Mouse (Mus musculus): ENCODE data around the gene Ophn1.
A peak's percentile ranks its signal among the peaks of the same experiment; 100 is the strongest.

Ophn1 gene

DNA sequence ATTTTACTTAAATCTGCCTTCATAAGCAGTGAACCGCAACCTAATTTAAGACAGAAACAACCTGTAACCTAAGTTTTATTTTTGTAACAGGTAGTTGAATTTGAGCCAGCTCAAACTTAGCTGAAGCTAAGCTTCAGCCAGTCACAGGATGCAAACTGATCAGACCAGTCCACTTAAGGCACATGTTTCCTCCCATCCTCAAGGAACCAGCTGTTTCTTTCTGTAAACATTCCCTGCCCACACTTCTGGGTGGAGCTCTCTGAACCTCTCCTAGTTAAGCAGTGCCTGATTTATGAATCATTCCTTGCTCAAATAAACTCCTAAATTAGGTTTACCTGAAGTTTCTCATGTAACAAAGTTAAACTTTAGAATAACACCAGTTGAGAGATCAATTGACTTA lies 54.8 kb downstream of the Ophn1 start:
- DNase-seq (ENCODE audit: low read depth, low spot score): no peak

DNA sequence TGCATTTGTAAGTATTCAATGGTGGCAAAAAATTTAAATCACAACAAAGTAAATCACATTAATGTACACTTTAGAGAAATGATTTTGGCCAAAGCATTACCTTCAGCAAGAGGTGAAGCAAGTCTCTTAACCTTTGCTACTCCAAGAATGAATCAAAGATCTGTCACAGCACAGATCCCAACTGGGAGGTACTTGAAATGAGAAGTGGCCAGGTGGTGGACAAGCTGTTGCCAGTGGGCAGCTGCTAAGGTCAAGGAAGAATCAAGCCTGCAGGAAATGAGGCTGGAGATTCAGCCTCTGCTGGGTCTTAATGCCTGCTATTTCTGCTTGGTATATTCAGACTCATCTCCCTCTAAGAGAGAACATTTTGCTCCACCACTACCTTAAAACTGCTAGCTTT lies 87.0 kb downstream of the Ophn1 start:
- DNase-seq (ENCODE audit: low read depth, low spot score): no peak

DNA sequence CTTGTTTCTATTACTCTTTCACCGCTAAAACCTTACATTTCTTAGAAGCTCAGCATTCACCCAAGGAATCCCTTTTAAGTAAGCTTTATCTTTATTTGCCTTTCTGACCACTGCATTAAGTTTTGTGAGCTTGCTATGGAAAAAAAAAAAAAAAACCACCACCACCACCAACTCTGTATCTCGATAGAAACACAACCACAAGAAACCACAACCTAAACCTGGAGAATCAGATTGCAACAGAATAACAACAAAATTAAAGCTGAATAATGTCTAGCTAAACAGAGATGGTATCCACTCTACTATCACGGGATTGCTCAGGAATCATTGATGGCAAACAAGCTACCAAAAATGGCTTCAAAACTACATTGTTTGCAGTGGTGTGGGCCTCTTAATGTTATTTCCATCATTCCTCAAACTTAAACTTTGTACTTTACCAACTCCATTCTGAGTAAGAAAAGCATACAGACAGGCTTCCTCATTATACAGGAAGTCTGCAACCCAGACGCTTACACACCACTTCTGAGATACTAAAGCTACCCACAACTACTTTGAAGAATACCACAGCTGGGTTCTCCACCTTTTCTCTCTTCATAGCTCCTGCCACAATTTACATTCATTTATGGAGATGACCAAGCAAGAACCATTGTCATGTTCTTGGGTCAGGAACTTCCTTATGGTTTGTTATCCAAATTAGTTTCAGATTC lies 116.4 kb downstream of the Ophn1 start:
- peak; percentile 2 for DNase-seq (ENCODE audit: low read depth, low spot score)

DNA sequence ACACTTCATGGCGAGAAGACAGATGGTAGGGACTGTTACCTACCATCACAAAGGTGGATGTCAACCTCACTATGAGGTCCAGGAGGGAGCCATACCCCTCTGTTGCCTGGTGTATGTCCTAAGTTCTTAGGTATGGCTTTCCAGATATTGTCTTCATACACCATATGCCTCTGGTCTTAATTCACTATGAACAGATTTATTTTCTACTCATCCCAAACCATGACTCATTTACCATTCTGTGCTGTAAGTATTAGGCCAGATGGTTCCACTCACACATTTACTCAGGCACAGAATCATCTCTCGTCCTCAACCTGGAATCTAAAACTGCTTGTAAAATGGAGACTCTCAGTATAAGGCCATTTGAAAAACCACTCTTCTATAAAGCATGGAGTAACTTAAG lies 135.7 kb downstream of the Ophn1 start:
- no peak for DNase-seq (ENCODE audit: low read depth, low spot score)

DNA sequence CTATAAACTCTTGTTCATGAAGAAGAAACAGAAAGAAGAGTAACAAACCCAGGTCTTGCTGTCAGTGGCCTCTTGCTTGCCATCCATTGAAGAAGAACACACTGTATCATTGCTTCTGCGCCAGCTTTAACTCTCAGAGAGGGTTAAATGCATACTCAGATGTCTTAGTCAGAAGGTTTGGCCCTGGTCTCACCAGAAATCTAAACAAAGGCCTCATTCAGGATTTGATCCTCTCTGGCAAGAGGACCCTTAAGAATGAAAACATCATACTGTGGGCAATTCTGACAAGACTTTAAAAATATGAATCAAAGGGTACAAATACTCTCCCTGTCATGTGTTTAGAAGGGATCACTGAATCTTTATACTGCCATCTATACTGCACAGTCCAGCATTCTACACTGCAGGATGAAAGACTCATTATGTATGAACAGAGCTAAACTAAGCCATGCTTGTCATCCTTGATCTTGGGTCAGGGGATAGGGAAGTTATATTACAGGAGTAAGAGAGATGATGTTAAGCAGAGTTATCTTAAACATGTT lies 139.5 kb downstream of the Ophn1 start:
- no peak for DNase-seq (ENCODE audit: low read depth, low spot score)

DNA sequence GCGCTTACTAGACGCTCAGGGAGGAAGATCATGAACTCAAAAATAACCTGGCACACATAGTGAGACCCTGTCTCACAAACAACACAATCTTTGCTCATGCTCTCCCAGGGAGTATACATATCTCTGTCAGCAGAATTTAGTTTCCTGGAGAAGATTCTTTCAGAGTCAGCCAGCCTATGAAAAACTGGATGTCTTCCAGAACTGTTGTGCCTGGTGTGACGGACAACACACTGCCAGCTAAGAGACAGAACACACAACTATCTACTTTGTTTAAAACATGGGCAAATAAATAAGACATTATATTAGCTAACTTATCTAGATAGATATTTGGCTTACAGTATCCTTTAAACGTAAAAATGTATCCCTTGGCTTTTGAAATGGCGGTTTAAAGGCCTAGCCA lies 154.1 kb downstream of the Ophn1 start:
- no peak for DNase-seq (ENCODE audit: low read depth, low spot score)

DNA sequence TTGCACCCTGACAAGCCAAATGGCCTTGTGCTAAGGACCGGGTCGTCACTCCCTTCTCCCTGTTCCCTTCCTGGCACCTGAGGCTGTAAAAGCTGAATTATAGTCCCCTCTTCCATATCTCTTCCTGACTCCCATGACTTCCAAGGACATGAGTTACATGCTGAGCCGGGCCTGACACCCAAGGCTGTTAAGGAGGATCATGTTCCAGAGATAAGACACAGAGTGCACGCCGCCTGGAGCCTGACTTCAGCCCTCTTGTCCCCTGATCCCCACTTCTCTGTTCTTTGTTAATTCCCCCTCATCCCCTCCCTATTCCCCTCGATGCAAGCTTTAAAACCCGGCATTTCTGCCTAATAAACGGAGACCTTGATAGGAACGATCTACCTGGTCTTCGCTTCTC lies 167.8 kb downstream of the Ophn1 start:
- no peak for DNase-seq (ENCODE audit: low read depth, low spot score)

DNA sequence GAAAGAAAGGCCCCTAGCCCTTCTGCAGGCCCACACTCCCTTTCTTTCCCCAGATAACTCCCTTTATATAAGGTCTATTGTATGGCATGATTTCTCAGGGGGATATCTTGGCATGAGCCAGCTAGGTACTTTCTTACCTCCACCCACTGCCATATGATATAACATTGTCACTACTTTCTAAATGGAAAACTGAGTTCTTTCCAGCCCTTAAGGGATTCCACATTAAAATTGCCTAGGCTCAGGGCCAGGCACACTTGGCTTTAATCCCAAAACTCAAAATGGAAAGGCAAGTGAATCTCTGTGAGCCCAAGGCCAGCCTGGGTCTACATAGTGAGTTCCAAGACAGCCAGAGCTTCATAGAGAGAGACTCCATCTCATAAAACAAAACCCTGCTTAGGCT lies 183.1 kb downstream of the Ophn1 start:
- no peak for DNase-seq (ENCODE audit: low read depth, low spot score)

DNA sequence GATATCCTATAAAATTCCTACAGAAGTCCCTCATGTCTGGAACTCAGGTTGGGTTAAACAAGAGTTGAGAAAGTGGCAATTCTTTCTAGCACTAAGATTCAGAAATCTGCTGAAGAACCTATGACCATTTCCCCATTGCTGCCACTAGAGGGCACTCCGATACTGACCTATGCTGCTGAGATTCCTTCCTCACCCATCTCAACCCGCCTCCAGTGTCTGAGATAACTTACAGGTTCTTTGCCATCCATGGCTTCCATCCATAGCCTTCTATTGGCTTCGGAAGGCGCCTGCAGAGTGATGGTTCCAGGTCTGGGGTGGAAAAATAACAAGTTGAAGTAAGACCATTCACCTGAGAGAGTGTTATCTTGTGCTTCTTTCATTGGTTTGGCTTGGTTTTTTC lies 189.2 kb downstream of the Ophn1 start:
- DNase-seq (ENCODE audit: low read depth, low spot score): peak; percentile 29

DNA sequence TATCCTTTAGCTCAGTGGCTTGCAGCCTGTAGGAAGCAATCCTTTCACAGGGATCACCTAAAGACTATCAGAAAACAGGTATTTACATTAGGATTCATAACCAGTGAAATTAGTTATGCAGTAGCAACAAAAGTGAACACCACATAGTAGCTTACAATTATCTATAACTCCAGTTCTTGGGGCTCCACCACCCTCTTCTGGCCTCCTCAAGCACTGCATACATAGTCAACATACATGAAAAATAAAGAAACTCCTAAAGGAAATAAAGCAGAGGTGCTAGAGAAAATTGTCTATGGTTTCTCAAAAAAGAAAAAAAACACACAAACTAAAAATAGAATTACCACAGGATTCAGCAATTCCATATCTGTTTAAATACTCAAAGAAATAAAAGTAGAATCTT lies 208.2 kb downstream of the Ophn1 start:
- no peak for DNase-seq (ENCODE audit: low read depth, low spot score)

DNA sequence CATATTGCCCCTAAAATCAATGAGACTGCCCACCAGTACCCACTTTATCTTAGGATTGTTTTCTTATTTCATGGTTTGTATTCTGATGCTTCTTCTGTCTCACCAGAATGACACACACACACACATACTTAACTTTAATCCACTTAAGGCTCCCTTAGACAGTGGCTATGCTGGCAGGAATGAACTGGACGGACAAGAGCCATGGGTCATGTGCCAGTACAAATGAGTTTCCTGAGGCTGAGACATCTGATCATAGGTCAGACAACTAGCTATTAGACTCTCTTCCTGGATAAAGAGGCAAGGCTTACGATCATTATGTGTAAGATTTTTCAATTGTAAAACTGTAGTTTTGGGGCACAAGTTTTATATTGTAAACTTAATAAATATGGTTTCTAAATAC lies 209.5 kb downstream of the Ophn1 start:
- no peak for DNase-seq (ENCODE audit: low read depth, low spot score)

DNA sequence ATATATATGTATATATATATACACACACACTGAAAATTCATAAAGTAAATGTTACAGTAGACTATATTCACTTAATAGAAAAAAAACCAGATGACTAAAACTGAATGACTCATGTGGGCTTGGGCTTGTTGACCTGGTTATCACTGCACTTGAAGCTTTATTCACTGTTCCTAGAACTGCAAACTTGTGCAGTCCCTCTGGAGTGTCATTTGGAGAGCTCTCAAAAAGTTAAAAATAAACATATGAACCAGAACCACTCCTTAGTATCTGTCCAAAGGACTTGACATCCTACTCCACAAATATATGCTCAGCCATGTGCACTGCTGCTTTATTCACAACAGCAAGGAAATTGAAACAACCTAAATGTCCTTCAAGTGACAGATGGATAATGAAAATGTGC lies 219.8 kb downstream of the Ophn1 start:
- no peak for DNase-seq (ENCODE audit: low read depth, low spot score)

DNA sequence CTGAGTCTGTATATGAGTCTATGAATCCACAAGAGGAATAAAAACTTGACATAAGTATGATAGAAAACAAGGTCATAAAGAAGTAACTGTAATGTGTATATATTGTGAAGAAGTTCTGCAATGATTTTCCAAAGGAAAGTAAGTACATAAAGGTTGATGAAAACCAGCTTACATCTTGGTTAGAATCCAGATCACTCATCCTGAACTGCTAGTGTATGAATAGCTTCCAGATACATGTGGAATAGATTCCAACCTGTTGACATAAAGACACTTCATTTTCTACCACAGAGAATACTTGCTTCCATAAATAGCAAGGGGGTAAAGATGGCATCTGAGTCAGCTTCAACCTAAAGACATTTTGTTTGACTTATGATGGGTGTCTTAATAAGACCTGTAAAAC lies 239.4 kb downstream of the Ophn1 start:
- DNase-seq (ENCODE audit: low read depth, low spot score): no peak

DNA sequence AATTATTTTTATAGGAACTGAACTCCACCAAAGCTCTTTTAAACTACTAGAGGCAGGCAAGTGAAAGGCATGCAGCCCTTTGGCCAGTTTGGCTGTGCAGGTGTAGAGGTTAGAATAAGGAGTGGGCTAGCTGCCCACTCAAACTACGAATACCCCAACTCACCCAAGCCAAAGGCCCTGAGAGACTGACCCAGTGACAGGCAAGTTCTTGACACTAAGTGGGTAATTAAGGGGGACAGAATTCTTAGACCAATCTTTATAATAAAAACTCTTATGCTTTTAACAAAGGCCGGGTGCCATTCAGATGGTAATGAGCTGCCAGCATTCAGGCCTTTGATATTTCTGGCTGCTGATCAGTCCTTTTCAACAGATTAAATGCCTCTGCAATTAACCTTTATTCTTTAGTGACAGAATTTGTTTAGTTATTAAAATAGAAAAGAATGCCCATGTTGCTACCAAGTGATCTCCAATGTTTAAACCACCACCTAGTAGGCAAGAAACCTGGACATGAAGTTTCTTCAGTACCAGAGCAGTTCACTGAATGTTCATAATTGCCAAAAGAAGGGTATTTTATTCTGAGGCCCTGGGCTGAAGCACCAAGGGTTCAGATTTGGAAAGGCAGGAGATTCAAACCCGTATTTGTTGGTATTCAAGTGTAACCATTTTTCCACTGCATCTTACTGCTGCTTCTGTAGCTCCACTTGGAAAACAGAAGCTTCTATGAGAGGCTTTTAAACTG lies 262.0 kb downstream of the Ophn1 start:
- DNase-seq (ENCODE audit: low read depth, low spot score): no peak

DNA sequence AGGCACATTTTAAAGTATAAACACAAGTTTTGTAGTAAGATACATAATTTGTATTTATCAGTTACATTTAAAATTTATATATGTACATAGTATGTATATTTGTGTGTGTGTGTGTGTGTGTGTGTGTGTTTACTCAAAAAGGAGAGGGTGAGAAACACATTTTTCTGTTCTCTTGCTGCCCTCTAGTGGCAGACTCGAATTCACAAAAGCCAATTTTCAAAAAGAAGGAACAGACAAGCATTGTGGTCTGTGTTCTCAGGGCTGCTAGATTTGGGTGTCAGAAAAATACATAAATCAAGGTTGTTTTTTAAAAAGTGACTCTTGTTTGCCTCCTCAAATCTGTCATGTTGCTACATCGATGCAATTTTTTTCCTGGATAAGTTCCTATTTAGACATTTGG lies 272.0 kb downstream of the Ophn1 start:
- DNase-seq (ENCODE audit: low read depth, low spot score): peak; percentile 37

DNA sequence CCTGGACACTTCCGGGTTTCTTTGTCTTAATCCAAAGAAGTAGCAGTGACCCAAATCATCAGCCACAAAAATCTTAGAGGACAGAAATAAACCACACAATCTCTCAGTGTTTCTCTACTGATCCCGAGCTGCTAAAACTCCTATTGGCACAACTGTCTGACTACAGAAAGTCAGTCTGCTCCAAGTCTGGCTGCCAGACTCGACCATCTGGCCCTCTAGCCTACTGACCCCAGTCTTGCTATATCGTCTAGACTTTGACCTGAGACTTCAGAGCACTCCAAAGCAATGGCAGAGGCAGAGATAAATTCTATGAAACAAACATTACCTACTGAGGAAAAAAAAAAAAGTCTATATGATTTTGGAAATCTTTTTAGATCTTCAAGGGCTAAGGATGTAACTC lies 273.4 kb downstream of the Ophn1 start:
- DNase-seq (ENCODE audit: low read depth, low spot score): no peak

DNA sequence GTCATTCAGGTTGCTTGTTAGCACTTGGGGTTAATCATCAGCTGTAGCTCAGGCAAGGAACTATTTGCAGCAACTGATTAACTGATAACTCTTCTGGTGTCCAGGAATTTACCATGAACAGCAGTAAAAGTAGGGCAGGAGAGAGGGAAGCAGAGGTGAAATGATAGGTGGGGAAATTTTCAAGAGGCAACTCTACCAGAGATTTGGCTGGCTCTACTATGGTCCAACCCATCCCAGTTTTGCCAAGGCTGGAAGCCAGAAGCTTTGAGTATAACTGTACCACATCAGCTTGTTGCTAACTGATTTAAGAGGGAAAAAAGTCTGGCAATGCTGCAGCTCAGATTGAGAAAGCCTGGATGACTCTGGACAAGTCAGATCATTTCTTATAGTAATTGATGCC lies 316.6 kb downstream of the Ophn1 start:
- no peak for DNase-seq (ENCODE audit: low read depth, low spot score)

DNA sequence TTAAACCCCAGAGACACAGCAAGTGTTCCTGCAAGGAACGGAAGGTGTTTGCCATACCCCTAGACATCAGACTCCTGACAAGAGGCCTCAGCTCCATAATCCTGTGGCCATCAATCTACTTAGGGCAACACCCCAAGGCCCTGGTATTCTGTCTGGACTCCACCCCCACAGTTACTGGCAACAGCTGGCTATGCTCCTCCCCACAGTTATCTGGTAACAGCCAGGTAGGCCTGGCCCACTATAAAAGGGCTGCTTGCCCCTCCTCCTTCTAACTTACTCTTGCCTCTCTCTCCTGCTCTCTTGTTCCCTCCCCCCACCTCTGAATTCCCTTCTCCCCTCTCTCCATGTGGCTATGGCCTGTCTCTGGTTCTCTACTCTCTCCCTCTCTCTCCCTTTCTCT lies 344.4 kb downstream of the Ophn1 start:
- DNase-seq (ENCODE audit: low read depth, low spot score): no peak

DNA sequence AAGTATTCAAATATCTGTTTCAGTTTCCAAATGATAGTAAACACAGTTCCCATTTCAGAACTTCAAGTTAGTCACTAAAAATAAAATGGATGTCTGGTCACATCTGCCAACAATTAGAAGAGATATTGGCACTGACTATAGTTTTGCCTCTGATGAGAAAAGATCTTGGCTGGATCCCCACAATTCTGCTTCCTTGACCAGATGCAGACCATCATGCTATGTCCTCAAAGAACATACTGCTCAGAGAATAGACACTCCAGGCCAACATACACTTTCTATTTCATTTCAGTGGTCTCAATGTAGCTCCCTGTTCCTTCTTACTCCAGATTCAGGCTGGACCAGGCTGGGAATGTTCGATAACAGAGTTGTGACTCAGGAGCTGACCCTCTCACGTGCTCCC lies 375.5 kb downstream of the Ophn1 start:
- no peak for DNase-seq (ENCODE audit: low read depth, low spot score)

DNA sequence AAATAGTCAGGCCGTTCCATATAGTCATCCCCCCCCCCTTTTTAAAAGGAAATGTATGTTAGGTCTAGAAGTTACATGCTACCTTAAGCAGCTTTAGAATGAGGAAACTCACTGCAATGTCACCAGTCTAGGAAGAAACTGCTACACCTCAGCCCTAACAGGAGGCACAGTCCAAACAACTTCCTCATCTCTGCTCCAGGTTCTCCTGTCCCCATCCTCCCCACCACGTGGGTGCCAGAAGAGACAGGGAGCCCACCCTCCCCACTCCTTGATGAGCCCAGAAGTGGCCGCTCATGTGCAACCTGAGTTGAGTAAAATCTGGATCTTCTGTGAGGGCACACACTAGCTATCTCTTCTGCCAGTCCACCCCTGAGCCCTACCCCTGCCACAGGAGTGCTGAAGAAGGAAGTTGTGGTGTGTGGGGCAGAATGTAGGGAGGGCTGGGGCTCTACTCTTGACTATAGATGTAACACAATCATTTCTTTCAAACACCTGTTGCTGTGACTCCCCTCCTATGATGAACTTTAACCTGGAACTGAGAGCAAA lies 376.4 kb downstream of the Ophn1 start:
- DNase-seq (ENCODE audit: low read depth, low spot score): no peak
